9 mouse cellular contexts compared by ENCODE assay signal in the genomic region with DNA sequence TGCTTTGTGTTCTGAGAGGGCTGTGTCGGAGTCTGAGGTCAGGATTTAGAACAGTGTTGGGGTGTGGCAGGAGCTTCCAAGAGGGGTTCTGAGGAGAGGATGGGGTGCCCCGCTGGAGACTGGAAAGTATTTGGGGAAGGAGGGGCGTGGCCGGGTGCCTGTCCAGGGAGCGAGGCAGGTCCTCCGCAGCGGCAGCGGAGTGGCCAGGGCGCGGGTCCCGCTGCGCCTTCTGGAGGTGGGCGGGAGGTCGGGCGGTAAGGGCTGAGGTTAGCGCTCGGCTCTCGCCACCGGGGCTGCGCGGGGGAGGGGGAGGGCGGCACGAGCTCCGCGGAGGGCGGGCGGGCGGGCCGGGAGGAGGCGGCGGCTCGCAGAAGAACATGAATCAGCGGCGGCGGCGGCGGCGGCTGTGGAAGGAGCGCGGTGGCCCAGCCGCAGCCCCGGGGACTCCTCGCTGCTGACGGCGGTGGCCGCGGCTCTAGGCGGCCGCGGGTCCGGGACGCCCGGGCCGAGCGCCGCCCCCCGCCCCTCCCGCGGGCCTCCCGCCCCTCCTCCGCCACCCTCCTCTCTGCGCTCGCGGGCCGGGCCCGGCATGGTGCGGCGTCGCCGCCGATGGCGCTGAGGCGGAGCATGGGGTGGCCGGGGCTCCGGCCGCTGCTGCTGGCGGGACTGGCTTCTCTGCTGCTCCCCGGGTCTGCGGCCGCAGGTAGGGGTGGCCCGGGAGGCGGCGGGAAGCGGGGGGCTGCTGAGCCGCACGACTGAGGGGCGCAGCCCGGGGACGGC. TPM values are rescaled to one million over a fixed set of nuclear protein-coding genes. Genes with fewer than 3 reads are reported as not detected.
A peak's percentile ranks its signal among the peaks of the same experiment; 100 is the strongest.
DNase-seq lines count a peak whose midpoint lies in the region; ATAC-seq and TF ChIP-seq lines count a peak whose summit lies in the region.
"Had no signal": no experiment of that assay in that cellular context is flagged by ENCODE, and none has a peak within 500 bp of the region (broad histone marks: within the 10 kb centered on the region; RNA-seq: fewer than 3 reads in every experiment).

No protein-coding gene starts in this region.

- H3K9me3 ChIP-seq in ES-E14 (ENCODE audit: control insufficient read depth, insufficient read depth, low read depth, low read length), result no peaks in the 10 kb centered on the region
- no peaks in the 10 kb centered on the region for H3K9me3 ChIP-seq in kidney, embryonic 16.5 days (ENCODE audit: low read length)

- WGBS in kidney, embryonic 16.5 days, result under 1% methylated on average over 52 of the region's 89 CpGs

- H3K4me3 ChIP-seq in ES-E14 (ENCODE audit: insufficient read depth in 1 of 2, low read depth in 1 of 2, low read length in 2 of 2, poor library complexity in 1 of 2, severe bottlenecking in 1 of 2), result peak overlapping the region; percentile 88 to 92
- H3K4me3 ChIP-seq in kidney, embryonic 16.5 days (ENCODE audit: low read length), result peak overlapping the region; percentile 81

- peaks cover 19% of the 10 kb centered on the region for H3K27me3 ChIP-seq in kidney, embryonic 16.5 days (ENCODE audit: insufficient read depth, low read length)

- H3K27ac ChIP-seq in ES-E14 (ENCODE audit: insufficient read depth, low read depth, low read length, poor library complexity, severe bottlenecking), result peak overlapping the region; percentile 31; the same call in 1 of the 2 replicates
- H3K27ac ChIP-seq in kidney, embryonic 16.5 days (ENCODE audit: low read length), result no peak overlapping the region

- peaks cover 21 to 33% of the 10 kb centered on the region in 2 experiments; a peak in 3 of 4 replicates for H3K4me1 ChIP-seq in ES-E14 (ENCODE audit: control insufficient read depth in 2 of 2, insufficient read depth in 2 of 2, low read length in 2 of 2, poor library complexity in 1 of 2)
- peaks cover 28% of the 10 kb centered on the region for H3K4me1 ChIP-seq in kidney, embryonic 16.5 days (ENCODE audit: insufficient read depth, low read length)

- ATAC-seq in granulocyte monocyte progenitor cell, adult 5-6 weeks (replicated peaks; ENCODE audit: poor library complexity, severe bottlenecking), result peak; percentile 26
- ATAC-seq in kidney, embryonic 16.5 days (ENCODE audit: low FRiP score, low TSS enrichment), result peak; percentile 73

- H3K36me3 ChIP-seq in ES-E14 (ENCODE audit: control insufficient read depth, insufficient read depth, low read length, poor library complexity, severe bottlenecking), result peaks cover 4% of the 10 kb centered on the region; the same call in 1 of the 2 replicates
- H3K36me3 ChIP-seq in kidney, embryonic 16.5 days (ENCODE audit: insufficient read depth, low read length), result no peaks in the 10 kb centered on the region

- in situ Hi-C loops in ES-E14 (cut with MboI; ENCODE audit: low sequenced_read_pairs in 2 of 2, unreplicated experiment in 2 of 2), result no loop called here

- peak overlapping the region; percentile 97 for H3K4me2 ChIP-seq in kidney, embryonic 16.5 days (replicated peaks; ENCODE audit: low read depth, low read length)

- H3K9ac ChIP-seq in ES-E14 (ENCODE audit: insufficient read depth, low read depth, low read length, poor library complexity, severe bottlenecking), result peak overlapping the region; percentile 88
- peak overlapping the region; percentile 86 for H3K9ac ChIP-seq in kidney, embryonic 16.5 days (replicated peaks; ENCODE audit: low read length)

- DNase-seq in 3T3-L1 (ENCODE audit: low read depth, low spot score) (peak; percentile 29), ES-E14 (ENCODE audit: low read depth, low spot score) (no peak), adipocyte (ENCODE audit: low spot score) (no peak)
- peak; percentile 74 to 79 for DNase-seq in cerebellum, postnatal 10 days
- peak; percentile 55 to 68 for DNase-seq in lung, postnatal 4 days
- peak; percentile 3 to 18 for DNase-seq in spleen, postnatal 36 days (ENCODE audit: low spot score in 2 of 2)

TF ChIP-seq in ES-E14, 5 proteins besides CTCF, POLR2A, EP300 and RAD21:
- TF ChIP-seq CHD2 (IDR thresholded peaks at IDR 0.05; ENCODE audit: low read depth, low read length) (no peak), HCFC1 (IDR thresholded peaks at IDR 0.05; ENCODE audit: borderline replicate concordance, insufficient read depth, low read length) (no peak), ZC3H11A (IDR thresholded peaks at IDR 0.05; ENCODE audit: borderline replicate concordance, low read depth, low read length) (no peak), ZNF384 (IDR thresholded peaks at IDR 0.05; ENCODE audit: low read depth, low read length) (no peak), MAFK (IDR thresholded peaks at IDR 0.05; ENCODE audit: insufficient read depth, low read depth, low read length) (no peak)
TF ChIP-seq in ES-E14: peak in this region for 0.

RNA-seq across cellular contexts. Expression of gene Tyro3, which starts 1.8 kb away (rescaled TPM):
- total RNA-seq in ES-E14 (2012; rRNA removed), result 66.2 and 127 TPM in 2 replicates
- total RNA-seq in granulocyte monocyte progenitor cell, adult 5-6 weeks (2014; fragmentation: Nextera tagmentation), result 0.15 TPM in 1 of 2 replicates, not detected in the other
- total RNA-seq in granulocyte monocyte progenitor cell, adult 5-6 weeks (2017), result not detected in 2 replicates
- 15.2 TPM in 2 replicates for polyA plus RNA-seq in kidney, embryonic 16.5 days (2015; fragmentation: Nextera tagmentation; extraction: Ambion mirVana)

RNA-seq across cellular contexts. Expression of gene Rpap1, which starts 12.0 kb away (rescaled TPM):
- 46.6 and 81.9 TPM in 2 replicates for total RNA-seq in ES-E14 (2012; rRNA removed)
- total RNA-seq in granulocyte monocyte progenitor cell, adult 5-6 weeks (2014; fragmentation: Nextera tagmentation), result 15.8 and 16.1 TPM in 2 replicates
- total RNA-seq in granulocyte monocyte progenitor cell, adult 5-6 weeks (2017), result 10.7 and 11.7 TPM in 2 replicates
- 32.1 and 35.9 TPM in 2 replicates for polyA plus RNA-seq in kidney, embryonic 16.5 days (2015; fragmentation: Nextera tagmentation; extraction: Ambion mirVana)

RNA-seq across cellular contexts. Expression of gene Ltk, which starts 39.1 kb away (rescaled TPM):
- total RNA-seq in ES-E14 (2012; rRNA removed), result 0.85 and 2.8 TPM in 2 replicates
- total RNA-seq in granulocyte monocyte progenitor cell, adult 5-6 weeks (2014; fragmentation: Nextera tagmentation), result not detected in 2 replicates
- not detected in 2 replicates for total RNA-seq in granulocyte monocyte progenitor cell, adult 5-6 weeks (2017)
- polyA plus RNA-seq in kidney, embryonic 16.5 days (2015; fragmentation: Nextera tagmentation; extraction: Ambion mirVana), result 0.46 and 0.96 TPM in 2 replicates
- total RNA-seq: hematopoietic stem cell, adult 5-6 weeks had no signal

RNA-seq across cellular contexts. Expression of gene Itpka, which starts 57.2 kb away (rescaled TPM):
- 9.2 and 16.4 TPM in 2 replicates for total RNA-seq in ES-E14 (2012; rRNA removed)
- total RNA-seq in granulocyte monocyte progenitor cell, adult 5-6 weeks (2014; fragmentation: Nextera tagmentation), result 0.47 TPM in 1 of 2 replicates, not detected in the other
- total RNA-seq in granulocyte monocyte progenitor cell, adult 5-6 weeks (2017), result 0.57 TPM in 1 of 2 replicates, not detected in the other
- polyA plus RNA-seq in kidney, embryonic 16.5 days (2015; fragmentation: Nextera tagmentation; extraction: Ambion mirVana), result 0.81 and 1.2 TPM in 2 replicates

Comparison
In these comparisons a context has a peak if more than half of its experiments do, and no peak if none do; other contexts are left out.
1. DNase-seq: peak in 3T3-L1 (single experiment), cerebellum, postnatal 10 days (2 of 2), lung, postnatal 4 days (2 of 2) and spleen, postnatal 36 days (2 of 2); none in ES-E14 (single experiment) and adipocyte (single experiment).
2. RNA of gene Tyro3, which starts 1.8 kb away (total RNA-seq): 66.2 to 127 TPM in ES-E14; 0.15 TPM in granulocyte monocyte progenitor cell, adult 5-6 weeks; every median in the first group is over 10 times any median in the second.